Mouse (Mus musculus): ENCODE data around the gene Anapc2.

GRCm38 (mm10) chr2:25242101-25242506 is 30.2 kb upstream of the Anapc2 start, which contains the start of the genes Rnf208 and Cysrt1:
- no peak for TF ChIP-seq CTCF (IDR thresholded peaks at IDR 0.05; ENCODE audit: control insufficient read depth, insufficient read depth, insufficient replicate concordance, low read depth, low read length)
- no peak for TF ChIP-seq POLR2A (IDR thresholded peaks at IDR 0.05; ENCODE audit: control insufficient read depth, low read depth, low read length)

All from testis, adult 2 months (tissue).